Mouse (Mus musculus) stomach, postnatal 0 days (tissue): Measurements from ENCODE around the gene Clcn3. TPM values are rescaled to one million over a fixed set of nuclear protein-coding genes. Genes with fewer than 3 reads are reported as not detected.

Experiments used
- ATAC-seq: fragments of 200-750 bp; cut with Nextera tagmentation; 2 replicates; pipeline ENCODE4 v1.8.0; 2017; ENCODE audit not compliant: low FRiP score, low TSS enrichment
- DNase-seq: peaks from one replicate; pipeline ENCODE4 v3.0.0-alpha.2; 2016; ENCODE audit warnings: low spot score
- H3K27ac ChIP-seq: fragments of 300-500 bp; sonication (generic); replicated peaks from 2 replicates; pipeline ENCODE4 v1.5.1; 2014; ENCODE audit warnings: mild to moderate bottlenecking, control low read depth
- H3K27me3 ChIP-seq: fragments of 300-500 bp; sonication (generic); 2 replicates; pipeline ENCODE4 v1.6.1; 2014; ENCODE audit warnings: low read length; ENCODE audit not compliant: control insufficient read depth, insufficient read depth
- H3K36me3 ChIP-seq: fragments of 300-500 bp; sonication (generic); 2 replicates; pipeline ENCODE4 v1.6.1; 2014; ENCODE audit warnings: low read length, mixed read lengths; ENCODE audit not compliant: control insufficient read depth, insufficient read depth
- H3K4me1 ChIP-seq: fragments of 300-500 bp; sonication (generic); replicated peaks from 2 replicates; pipeline ENCODE4 v1.6.1; 2014; ENCODE audit warnings: antibody characterized with exemption; ENCODE audit not compliant: control insufficient read depth, insufficient read depth
- H3K4me2 ChIP-seq: fragments of 300-500 bp; sonication (generic); replicated peaks from 2 replicates; pipeline ENCODE4 v1.6.1; 2014; ENCODE audit warnings: low read depth, mild to moderate bottlenecking, control low read depth, moderate library complexity
- H3K4me3 ChIP-seq: fragments of 300-500 bp; sonication (generic); 2 replicates; pipeline ENCODE4 v1.5.1; 2014; ENCODE audit warnings: low read depth, low read length, control low read depth
- H3K9ac ChIP-seq: fragments of 300-500 bp; sonication (generic); 2 replicates; pipeline ENCODE4 v1.6.1; 2014; ENCODE audit warnings: mild to moderate bottlenecking, low read length, control low read depth, mixed read lengths
- H3K9me3 ChIP-seq: fragments of 300-500 bp; sonication (generic); 2 replicates; pipeline ENCODE4 v1.6.1; 2016; ENCODE audit warnings: low read length; ENCODE audit not compliant: control insufficient read depth
- CTCF ChIP-seq: IDR thresholded peaks from 2 replicates; pipeline ENCODE4 v1.5.1; 2016; ENCODE audit warnings: antibody characterized with exemption, low read depth, mild to moderate bottlenecking, moderate library complexity
- EP300 ChIP-seq: optimal IDR thresholded peaks from 2 replicates; pipeline ENCODE3; 2016; ENCODE audit warnings: antibody characterized with exemption
- WGBS: fragments of 180-500 bp; shearing (Covaris S2); extraction: QIAGEN DNeasy Blood & Tissue Kit; methylation state at CpG from one replicate; pipeline ENCODE4 v1.1.7; 2014; 5-methylcytosine and 5-hydroxymethylcytosine counted together
- polyA plus RNA-seq: library from polyadenylated mRNA; unstranded; fragments of >200 nt; fragmentation: Nextera tagmentation; extraction: Ambion mirVana; gene quantifications from 2 replicates; pipeline ENCODE4 v1.2.1, GENCODE M21; 2015

Clcn3 gene
- polyA plus RNA-seq, 1 experiment from 2014 or later = 21.7 TPM

- DNase-seq (no peak), ATAC-seq (no peak)
- TF ChIP-seq EP300 = no peak
- no peak for TF ChIP-seq CTCF
- Histone ChIP-seq H3K4me3 (no peak overlapping the region), H3K4me1 (no peaks in the 10 kb centered on the region), H3K27me3 (no peaks in the 10 kb centered on the region), H3K4me2 (no peak overlapping the region), H3K9ac (no peak overlapping the region), H3K27ac (no peak overlapping the region), H3K36me3 (no peaks in the 10 kb centered on the region), H3K9me3 (no peaks in the 10 kb centered on the region)
- WGBS = 54% methylated on average over 2 of the region's 2 CpGs
Observed at GRCm38 (mm10) chr8:60878617-60879016, 104.5 kb downstream of the Clcn3 start.

DNA sequence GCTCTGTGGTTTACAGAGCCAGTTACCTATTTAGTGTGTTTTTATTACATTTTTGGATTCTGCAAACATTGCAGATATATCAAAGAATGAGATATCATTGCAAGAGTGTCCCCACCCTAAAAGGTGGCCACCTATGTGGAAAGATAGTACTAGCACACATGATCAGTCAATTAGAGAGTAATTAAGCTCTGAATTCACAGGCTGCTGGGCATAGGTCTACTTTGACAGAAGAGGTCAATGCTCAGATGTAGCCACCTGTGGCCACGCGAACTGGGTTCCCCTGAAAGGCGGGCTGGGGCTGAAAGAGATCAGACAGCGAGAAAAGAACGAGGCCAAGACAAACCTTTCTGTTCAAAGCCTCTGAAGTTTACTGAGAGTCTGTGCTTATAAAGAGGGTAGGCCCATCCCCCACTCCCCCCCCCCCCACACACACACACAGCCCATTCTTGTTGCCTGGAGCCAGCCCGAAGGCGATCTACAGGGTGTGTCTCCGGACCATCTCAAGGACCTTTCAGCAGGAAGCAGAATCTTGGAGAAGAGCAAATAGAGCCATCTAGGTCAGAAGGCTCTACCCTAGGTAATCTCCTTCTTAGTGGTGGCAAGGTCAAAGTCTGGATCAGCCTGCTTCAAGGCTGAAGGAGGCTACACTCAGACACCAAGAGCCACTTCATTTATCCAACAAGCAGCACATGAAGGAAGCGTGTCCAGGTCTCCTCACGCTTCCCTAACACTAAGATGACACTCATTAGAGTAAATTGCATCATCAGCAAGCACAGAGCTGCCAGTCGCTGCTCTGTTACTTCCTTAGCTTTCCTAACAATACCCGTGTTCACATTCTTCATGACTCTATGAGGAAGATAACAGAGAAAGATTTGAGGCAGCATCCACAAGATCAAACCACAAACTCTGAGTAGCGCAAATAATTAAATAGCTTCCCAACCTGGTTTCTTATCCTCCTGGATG is 112.6 kb downstream of the Clcn3 start:
- Histone ChIP-seq H3K4me3 (no peak overlapping the region), H3K4me1 (no peaks in the 10 kb centered on the region), H3K9me3 (no peaks in the 10 kb centered on the region), H3K27me3 (no peaks in the 10 kb centered on the region), H3K9ac (no peak overlapping the region), H3K36me3 (no peaks in the 10 kb centered on the region), H3K4me2 (no peak overlapping the region), H3K27ac (no peak overlapping the region)
- 81% methylated on average over 13 of the region's 13 CpGs for WGBS
- DNase-seq (no peak), ATAC-seq (no peak)
- TF ChIP-seq EP300 (no peak), CTCF (no peak)

GRCm38 (mm10) chr8:60869761-60870160 is 113.3 kb downstream of the Clcn3 start:
- TF ChIP-seq EP300 (no peak), CTCF (no peak)
- no peak overlapping the region for H3K27ac ChIP-seq
- no peak for ATAC-seq
- H3K9ac ChIP-seq = no peak overlapping the region
- no peak for DNase-seq
- H3K4me2 ChIP-seq = no peak overlapping the region
- H3K4me3 ChIP-seq = no peak overlapping the region
- H3K27me3 ChIP-seq = no peaks in the 10 kb centered on the region
- 90% methylated on average over 2 of the region's 2 CpGs for whole genome bisulfite sequencing
- H3K4me1 ChIP-seq = no peaks in the 10 kb centered on the region
- no peaks in the 10 kb centered on the region for H3K9me3 ChIP-seq
- H3K36me3 ChIP-seq = no peaks in the 10 kb centered on the region

DNA sequence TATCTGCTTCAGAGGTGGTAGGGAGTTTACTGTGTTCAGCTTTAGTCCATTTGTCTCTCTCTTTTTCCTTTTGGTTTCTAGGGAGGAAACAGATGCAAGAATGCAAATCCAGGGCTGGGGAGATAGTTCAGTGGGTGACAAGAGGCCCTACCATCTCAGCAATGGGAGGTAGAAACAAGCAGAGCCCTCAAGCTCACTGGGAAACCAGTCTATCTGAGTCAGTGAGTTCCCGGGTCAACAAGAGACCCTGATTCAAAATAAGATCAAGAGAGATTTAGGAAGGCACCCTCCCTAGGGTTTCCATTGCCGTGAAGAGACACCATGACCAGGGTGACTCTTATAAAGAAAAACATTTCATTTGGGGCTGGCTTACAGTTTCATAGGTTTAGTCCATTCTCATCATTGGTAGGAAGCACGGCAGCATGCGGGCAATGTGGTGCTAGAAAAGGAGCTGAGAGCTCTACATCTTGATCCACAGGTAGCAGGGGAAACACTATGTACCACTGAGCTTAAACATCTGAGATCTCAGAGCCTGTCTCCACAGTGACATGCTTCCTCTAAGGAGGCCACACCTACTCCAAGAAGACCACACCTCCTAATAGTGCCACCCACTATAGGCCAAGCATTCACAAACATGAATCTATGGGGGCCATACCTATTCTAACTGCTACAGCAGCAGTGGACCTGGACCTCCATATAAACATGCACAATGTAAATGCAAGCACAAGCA is 114.7 kb downstream of the Clcn3 start:
- Histone ChIP-seq H3K27ac (no peak overlapping the region), H3K4me1 (no peaks in the 10 kb centered on the region), H3K9ac (no peak overlapping the region), H3K9me3 (no peaks in the 10 kb centered on the region), H3K4me3 (no peak overlapping the region), H3K36me3 (no peaks in the 10 kb centered on the region), H3K27me3 (no peaks in the 10 kb centered on the region), H3K4me2 (no peak overlapping the region)
- ATAC-seq (no peak), DNase-seq (no peak)
- 92% methylated on average over 4 of the region's 4 CpGs for WGBS
- TF ChIP-seq EP300 = no peak
- no peak for TF ChIP-seq CTCF

DNA sequence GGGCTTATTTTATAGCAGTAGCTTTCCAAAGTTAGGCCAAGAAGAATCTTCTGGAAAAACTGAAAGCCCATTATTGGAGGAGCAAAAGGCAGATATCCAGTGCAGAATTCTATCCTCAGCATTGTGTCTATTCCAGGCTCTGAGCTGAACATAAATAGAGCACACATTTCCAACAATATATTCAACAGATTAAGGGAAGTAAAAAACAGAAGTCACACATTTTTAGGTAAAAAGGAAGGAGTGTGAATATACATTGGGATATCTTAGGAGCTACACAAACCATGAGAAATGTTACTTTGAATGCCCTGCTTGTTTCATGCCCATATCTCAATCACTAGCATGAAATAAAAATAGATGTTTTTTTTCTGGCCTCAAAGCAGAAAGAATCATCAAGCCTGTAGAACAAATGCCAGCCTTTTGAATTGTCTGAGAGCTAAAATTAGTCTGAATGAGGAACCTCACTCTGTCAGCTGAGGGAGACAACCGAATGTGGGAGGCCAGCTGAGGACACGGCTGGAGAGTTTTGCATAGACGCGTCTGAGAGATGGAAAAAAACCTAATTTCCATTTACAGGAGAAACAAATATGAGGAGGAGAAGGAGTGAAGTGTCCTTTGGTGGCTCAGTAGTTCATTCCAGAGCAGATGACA is 115.5 kb downstream of the Clcn3 start:
- TF ChIP-seq EP300 (no peak), CTCF (no peak)
- no peak overlapping the region for H3K4me3 ChIP-seq
- no peak overlapping the region for H3K27ac ChIP-seq
- H3K27me3 ChIP-seq = no peaks in the 10 kb centered on the region
- H3K9me3 ChIP-seq = no peaks in the 10 kb centered on the region
- no peak overlapping the region for H3K4me2 ChIP-seq
- no peaks in the 10 kb centered on the region for H3K36me3 ChIP-seq
- no peak overlapping the region for H3K9ac ChIP-seq
- WGBS = 63% methylated on average over 4 of the region's 4 CpGs
- H3K4me1 ChIP-seq = no peaks in the 10 kb centered on the region
- no peak for DNase-seq
- no peak for ATAC-seq
